Mouse (Mus musculus) thymus, adult 2 months (tissue): ENCODE data around the gene Celf5.

Experiments used
- CTCF ChIP-seq: fragments of 200-500 bp; IDR thresholded peaks from 2 replicates; pipeline ENCODE4 v1.5.1; 2012; ENCODE audit warnings: mild to moderate bottlenecking, control low read depth, low read length, moderate library complexity, borderline replicate concordance; ENCODE audit not compliant: control insufficient read depth, poor library complexity, insufficient read depth; ENCODE audit errors: extremely low read depth
- POLR2A ChIP-seq: fragments of 200-500 bp; IDR thresholded peaks from 2 replicates; pipeline ENCODE4 v1.6.1; 2012; ENCODE audit warnings: mild to moderate bottlenecking, low read length, control low read depth, moderate library complexity; ENCODE audit not compliant: control insufficient read depth, poor library complexity, insufficient read depth; ENCODE audit errors: extremely low read depth

DNA sequence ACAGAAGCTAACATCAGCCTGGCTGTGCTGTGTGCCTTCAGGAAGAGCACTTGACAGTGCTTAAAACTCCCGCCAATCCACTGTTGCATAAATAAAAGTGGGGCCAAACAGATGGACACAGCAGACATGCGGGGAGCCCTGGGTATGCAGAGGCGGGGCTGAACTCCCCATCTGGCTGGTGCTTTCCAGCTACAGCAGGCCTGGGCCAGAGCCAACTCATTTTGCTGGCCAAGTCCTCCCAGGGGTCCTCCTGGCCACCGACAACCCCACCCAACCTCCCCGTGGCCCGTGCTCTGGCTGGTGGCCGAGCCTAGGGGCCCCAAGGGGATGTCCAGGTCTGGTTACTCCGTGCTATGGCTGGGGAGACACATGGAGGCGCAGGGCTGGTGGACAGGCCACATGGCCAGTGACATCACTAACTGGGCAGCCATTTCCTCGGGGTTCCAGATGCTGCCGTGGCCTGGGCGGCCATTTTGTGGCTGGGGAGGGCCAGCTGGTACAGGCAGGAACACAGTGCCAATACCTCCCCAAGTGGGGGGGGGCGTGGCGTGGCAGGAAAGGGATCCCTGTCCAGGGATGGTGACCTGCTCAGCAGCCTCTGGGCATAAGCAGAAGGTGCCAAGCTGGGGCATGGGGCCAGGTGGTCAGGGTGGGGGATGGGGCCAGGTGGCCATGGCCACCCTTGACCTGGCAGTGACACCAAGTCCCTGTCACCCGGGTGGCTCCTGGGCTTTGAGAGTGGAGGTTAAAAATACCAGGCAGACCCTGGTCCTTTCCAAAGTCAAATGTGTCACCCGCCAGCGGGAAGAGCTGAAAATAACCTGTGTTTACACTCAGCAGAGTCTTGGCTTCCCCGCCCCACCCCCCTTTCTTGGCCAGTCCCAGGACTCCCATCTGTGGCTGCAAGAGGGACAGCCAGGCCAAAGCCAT, 70.8 kb downstream of the Celf5 start:
- TF ChIP-seq CTCF (no peak), POLR2A (no peak)
